Mouse (Mus musculus) cerebellum, adult 2 months (tissue): ENCODE measurements around the gene Mthfsd.

Source experiments
- CTCF ChIP-seq: fragments of 200-500 bp; IDR thresholded peaks from 2 replicates; pipeline ENCODE4 v1.5.1; 2011; ENCODE audit warnings: low read depth, mild to moderate bottlenecking, control low read depth, low read length, moderate library complexity, borderline replicate concordance; ENCODE audit not compliant: insufficient read depth
- POLR2A ChIP-seq: fragments of 200-500 bp; IDR thresholded peaks from 2 replicates; pipeline ENCODE4 v1.6.1; 2011; ENCODE audit warnings: low read length, control low read depth, borderline replicate concordance; ENCODE audit not compliant: insufficient read depth

GRCm38 (mm10) chr8:121074108-121074847 lies 33.9 kb downstream of the Mthfsd start:
- TF ChIP-seq POLR2A, result no peak
- no peak for TF ChIP-seq CTCF
